Mouse (Mus musculus) frontal cortex, adult 2 months (tissue): ENCODE results near the gene C130026I21Rik. TPM values are rescaled to one million over a fixed set of nuclear protein-coding genes. Genes with fewer than 3 reads are reported as not detected.

Experiments used
- DNase-seq, 2 experiments: peaks; one replicate each; pipeline ENCODE4 v3.0.0; 2022; ENCODE audit warnings: low spot score in 1 of 2; ENCODE audit errors: extremely low spot score in 1 of 2
- polyA plus RNA-seq: library from polyadenylated mRNA; depleted of rRNA; stranded (reverse); fragments of >200 nt; gene quantifications from 2 replicates; pipeline ENCODE4 v1.2.3, GENCODE M21; 2012; rRNA removed

Gene C130026I21Rik
- polyA plus RNA-seq, 1 experiment, result 0.36 TPM

DNA sequence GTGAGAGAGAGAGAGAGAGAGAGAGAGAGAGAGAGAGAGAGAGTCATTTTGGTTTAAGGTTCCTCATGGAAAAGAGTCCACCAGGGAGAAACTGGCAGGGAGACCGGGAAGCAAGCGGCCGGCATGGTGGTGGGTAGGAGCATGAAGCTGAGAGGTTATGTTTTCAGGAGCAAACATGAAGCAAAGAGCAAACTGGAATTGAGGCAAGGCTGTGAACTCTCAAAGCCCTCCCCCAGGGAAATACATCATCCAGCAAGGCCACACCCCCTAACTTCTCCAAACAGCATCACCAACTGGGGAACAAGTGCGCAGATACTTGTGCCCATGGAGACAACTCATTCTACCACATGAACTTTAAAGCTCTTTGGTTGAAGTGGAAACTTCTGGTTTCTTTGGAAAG, 326.8 kb downstream of the C130026I21Rik start:
- DNase-seq, result no peak

Other genes starting within 250 kb of the C130026I21Rik start
- gene Gm10553, start 170.4 kb downstream of the C130026I21Rik start, polyA plus RNA-seq, result not detected in 2 replicates
- not detected in 2 replicates for gene A530032D15Rik, start 160.7 kb downstream of the C130026I21Rik start, polyA plus RNA-seq